Mouse (Mus musculus): ENCODE measurements at regions not wholly inside any gene's neighbourhood (a gene's known extent, or its start where the extent isn't known, plus 50 kb on each side); places are given as distances from the start of the nearest gene placed in this dataset.

DNA sequence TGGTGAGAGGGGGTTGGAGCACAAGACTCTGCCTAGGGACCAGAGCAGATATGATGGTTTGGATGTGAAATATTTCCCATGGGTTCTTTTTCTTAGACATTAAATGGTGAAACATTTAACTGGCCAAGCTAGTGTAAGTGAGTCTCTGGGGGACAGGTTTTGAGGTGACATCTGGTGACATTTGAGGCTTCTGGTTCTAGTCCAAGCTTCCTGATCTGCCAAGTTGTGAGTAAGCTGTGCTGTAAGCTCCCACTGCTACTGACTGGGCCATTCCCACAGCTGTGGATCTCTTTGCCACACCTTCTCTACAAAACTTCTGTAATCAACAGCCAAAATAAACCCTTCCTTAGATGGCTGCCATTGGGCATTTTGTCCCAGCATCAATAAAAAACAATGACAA is 264.4 kb downstream of the Cbln1 start:
- peaks cover 4% of the 10 kb centered on the region; the same call in 1 of the 2 replicates for H3K4me1 ChIP-seq (ENCODE audit: control insufficient read depth, insufficient read depth, low read length)
- DNase-seq (ENCODE audit: low spot score) (no peak), ATAC-seq (ENCODE audit: insufficient read depth, low FRiP score, low TSS enrichment) (no peak)
- H3K27me3 ChIP-seq (ENCODE audit: control insufficient read depth, insufficient read depth, low read length), result no peaks in the 10 kb centered on the region
- no peak overlapping the region for H3K4me3 ChIP-seq (ENCODE audit: low read depth, low read length)
- no peak overlapping the region for H3K4me2 ChIP-seq (ENCODE audit: low read depth)
- no peaks in the 10 kb centered on the region for H3K9me3 ChIP-seq (ENCODE audit: control insufficient read depth, low read length)
- no peak overlapping the region for H3K27ac ChIP-seq (ENCODE audit: low read depth, low read length)
- H3K9ac ChIP-seq (ENCODE audit: low read length), result no peak overlapping the region
- H3K36me3 ChIP-seq (ENCODE audit: control insufficient read depth, insufficient read depth, low read length), result no peaks in the 10 kb centered on the region

GRCm38 (mm10) chr8:87202639-87203160 is 269.7 kb downstream of the Cbln1 start:
- Histone ChIP-seq H3K27ac (ENCODE audit: low read depth, low read length) (no peak overlapping the region), H3K9me3 (ENCODE audit: control insufficient read depth, low read length) (no peaks in the 10 kb centered on the region), H3K4me3 (ENCODE audit: low read depth, low read length) (no peak overlapping the region), H3K4me1 (ENCODE audit: control insufficient read depth, insufficient read depth, low read length) (peaks cover 12% of the 10 kb centered on the region), H3K27me3 (ENCODE audit: control insufficient read depth, insufficient read depth, low read length) (no peaks in the 10 kb centered on the region), H3K9ac (ENCODE audit: low read length) (no peak overlapping the region), H3K36me3 (ENCODE audit: control insufficient read depth, insufficient read depth, low read length) (no peaks in the 10 kb centered on the region), H3K4me2 (ENCODE audit: low read depth) (no peak overlapping the region)
- 92% methylated on average over 7 of the region's 7 CpGs for WGBS
- DNase-seq (ENCODE audit: low spot score) (no peak), ATAC-seq (ENCODE audit: insufficient read depth, low FRiP score, low TSS enrichment) (no peak)

- peaks cover 12% of the 10 kb centered on the region for H3K4me1 ChIP-seq (ENCODE audit: control insufficient read depth, insufficient read depth, low read length)
- DNase-seq (ENCODE audit: low spot score) (peak; percentile 58), ATAC-seq (ENCODE audit: insufficient read depth, low FRiP score, low TSS enrichment) (no peak)
- H3K9me3 ChIP-seq (ENCODE audit: control insufficient read depth, low read length), result no peaks in the 10 kb centered on the region
- H3K9ac ChIP-seq (ENCODE audit: low read length), result no peak overlapping the region
- H3K4me2 ChIP-seq (ENCODE audit: low read depth), result peak overlapping the region; percentile 1; the same call in 1 of the 2 replicates
- 1% methylated on average over 8 of the region's 8 CpGs for WGBS
- H3K27me3 ChIP-seq (ENCODE audit: control insufficient read depth, insufficient read depth, low read length), result no peaks in the 10 kb centered on the region
- H3K36me3 ChIP-seq (ENCODE audit: control insufficient read depth, insufficient read depth, low read length), result no peaks in the 10 kb centered on the region
- H3K4me3 ChIP-seq (ENCODE audit: low read depth, low read length), result no peak overlapping the region
- no peak overlapping the region for H3K27ac ChIP-seq (ENCODE audit: low read depth, low read length)
Observed at GRCm38 (mm10) chr8:87199461-87200131, 272.8 kb downstream of the Cbln1 start.

- H3K27ac ChIP-seq (ENCODE audit: low read depth, low read length), result no peak overlapping the region
- ATAC-seq (ENCODE audit: insufficient read depth, low FRiP score, low TSS enrichment) (no peak), DNase-seq (ENCODE audit: low spot score) (no peak)
- no peaks in the 10 kb centered on the region for H3K9me3 ChIP-seq (ENCODE audit: control insufficient read depth, low read length)
- H3K36me3 ChIP-seq (ENCODE audit: control insufficient read depth, insufficient read depth, low read length), result no peaks in the 10 kb centered on the region
- H3K9ac ChIP-seq (ENCODE audit: low read length), result no peak overlapping the region
- H3K4me1 ChIP-seq (ENCODE audit: control insufficient read depth, insufficient read depth, low read length), result peaks cover 12% of the 10 kb centered on the region
- no peak overlapping the region for H3K4me3 ChIP-seq (ENCODE audit: low read depth, low read length)
- WGBS, result 48% methylated on average over 8 of the region's 8 CpGs
- H3K4me2 ChIP-seq (ENCODE audit: low read depth), result no peak overlapping the region
- H3K27me3 ChIP-seq (ENCODE audit: control insufficient read depth, insufficient read depth, low read length), result no peaks in the 10 kb centered on the region
Observed at GRCm38 (mm10) chr8:87197867-87198536, 274.4 kb downstream of the Cbln1 start.

GRCm38 (mm10) chr8:87197000-87197399 is 275.4 kb downstream of the Cbln1 start:
- H3K4me2 ChIP-seq (ENCODE audit: low read depth), result no peak overlapping the region
- no peak overlapping the region for H3K9ac ChIP-seq (ENCODE audit: low read length)
- no peaks in the 10 kb centered on the region for H3K27me3 ChIP-seq (ENCODE audit: control insufficient read depth, insufficient read depth, low read length)
- H3K9me3 ChIP-seq (ENCODE audit: control insufficient read depth, low read length), result no peaks in the 10 kb centered on the region
- no peak for DNase-seq (ENCODE audit: low spot score)
- peaks cover 12% of the 10 kb centered on the region for H3K4me1 ChIP-seq (ENCODE audit: control insufficient read depth, insufficient read depth, low read length)
- H3K27ac ChIP-seq (ENCODE audit: low read depth, low read length), result no peak overlapping the region
- 61% methylated on average over 5 of the region's 5 CpGs for WGBS
- no peaks in the 10 kb centered on the region for H3K36me3 ChIP-seq (ENCODE audit: control insufficient read depth, insufficient read depth, low read length)
- H3K4me3 ChIP-seq (ENCODE audit: low read depth, low read length), result no peak overlapping the region
- no peak for ATAC-seq (ENCODE audit: insufficient read depth, low FRiP score, low TSS enrichment)

- H3K9ac ChIP-seq (ENCODE audit: low read length), result no peak overlapping the region
- no peak overlapping the region for H3K4me3 ChIP-seq (ENCODE audit: low read depth, low read length)
- ATAC-seq (ENCODE audit: insufficient read depth, low FRiP score, low TSS enrichment) (no peak), DNase-seq (ENCODE audit: low spot score) (no peak)
- WGBS, result 25% methylated on average over 5 of the region's 5 CpGs
- no peak overlapping the region for H3K4me2 ChIP-seq (ENCODE audit: low read depth)
- H3K9me3 ChIP-seq (ENCODE audit: control insufficient read depth, low read length), result no peaks in the 10 kb centered on the region
- H3K36me3 ChIP-seq (ENCODE audit: control insufficient read depth, insufficient read depth, low read length), result no peaks in the 10 kb centered on the region
- peaks cover 12% of the 10 kb centered on the region for H3K4me1 ChIP-seq (ENCODE audit: control insufficient read depth, insufficient read depth, low read length)
- no peaks in the 10 kb centered on the region for H3K27me3 ChIP-seq (ENCODE audit: control insufficient read depth, insufficient read depth, low read length)
- H3K27ac ChIP-seq (ENCODE audit: low read depth, low read length), result no peak overlapping the region
Observed at GRCm38 (mm10) chr8:87196050-87196449, 276.4 kb downstream of the Cbln1 start.

DNA sequence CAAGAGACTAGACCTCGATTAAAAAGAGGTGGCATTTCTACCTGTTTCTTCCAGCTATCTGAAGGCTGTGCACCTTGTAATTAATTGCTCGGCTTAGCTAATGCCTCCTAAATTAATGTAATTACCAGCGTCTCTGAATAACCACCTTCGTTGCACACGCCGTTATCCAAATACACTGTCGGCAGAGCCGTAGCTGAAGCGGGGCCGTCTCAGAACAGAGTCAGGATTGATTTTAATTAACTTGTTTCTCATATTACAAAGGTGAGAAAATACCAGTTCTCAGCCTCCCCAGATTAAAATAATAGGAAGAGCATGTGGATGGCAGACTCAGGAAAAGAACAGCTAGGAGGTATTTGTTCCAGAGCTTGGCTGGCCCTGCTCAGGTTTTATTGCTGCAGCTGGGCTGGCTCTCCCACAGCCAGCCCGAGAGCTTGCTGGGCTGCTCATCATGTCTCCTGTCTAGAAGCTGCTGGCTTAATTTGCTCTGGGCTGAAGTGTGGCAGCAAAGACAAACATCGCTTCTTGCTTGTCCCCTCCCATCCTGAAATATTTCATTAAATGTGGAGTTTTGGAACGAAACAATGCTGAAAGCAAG is 282.5 kb downstream of the Cbln1 start:
- Histone ChIP-seq H3K4me3 (ENCODE audit: low read depth, low read length) (no peak overlapping the region), H3K9me3 (ENCODE audit: control insufficient read depth, low read length) (no peaks in the 10 kb centered on the region), H3K27ac (ENCODE audit: low read depth, low read length) (no peak overlapping the region), H3K4me2 (ENCODE audit: low read depth) (no peak overlapping the region), H3K4me1 (ENCODE audit: control insufficient read depth, insufficient read depth, low read length) (no peaks in the 10 kb centered on the region), H3K36me3 (ENCODE audit: control insufficient read depth, insufficient read depth, low read length) (no peaks in the 10 kb centered on the region), H3K9ac (ENCODE audit: low read length) (no peak overlapping the region), H3K27me3 (ENCODE audit: control insufficient read depth, insufficient read depth, low read length) (no peaks in the 10 kb centered on the region)
- 69% methylated on average over 13 of the region's 13 CpGs for WGBS
- DNase-seq (ENCODE audit: low spot score) (no peak), ATAC-seq (ENCODE audit: insufficient read depth, low FRiP score, low TSS enrichment) (no peak)

DNA sequence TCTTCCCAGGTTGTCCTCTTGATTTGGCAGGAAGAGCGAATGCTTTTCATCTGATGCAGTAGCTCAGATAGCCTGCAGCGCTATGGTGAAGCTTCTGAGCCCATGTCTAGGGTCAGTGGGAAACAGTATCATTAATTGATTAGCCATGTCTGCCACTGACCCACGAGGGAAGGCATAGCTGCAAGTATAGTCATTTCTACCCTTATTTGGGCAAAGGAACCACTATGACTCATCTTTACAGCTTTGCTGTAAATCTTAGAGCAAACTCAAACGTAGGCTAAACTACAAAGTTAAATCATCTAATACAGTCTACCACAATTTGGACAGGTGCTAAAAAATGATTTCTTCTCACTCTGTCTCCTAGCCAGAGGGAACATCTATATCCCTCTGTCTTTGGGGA is 289.5 kb downstream of the Cbln1 start:
- Histone ChIP-seq H3K36me3 (ENCODE audit: control insufficient read depth, insufficient read depth, low read length) (no peaks in the 10 kb centered on the region), H3K27ac (ENCODE audit: low read depth, low read length) (no peak overlapping the region), H3K9ac (ENCODE audit: low read length) (no peak overlapping the region), H3K4me2 (ENCODE audit: low read depth) (no peak overlapping the region), H3K4me3 (ENCODE audit: low read depth, low read length) (no peak overlapping the region), H3K27me3 (ENCODE audit: control insufficient read depth, insufficient read depth, low read length) (no peaks in the 10 kb centered on the region), H3K9me3 (ENCODE audit: control insufficient read depth, low read length) (no peaks in the 10 kb centered on the region), H3K4me1 (ENCODE audit: control insufficient read depth, insufficient read depth, low read length) (no peaks in the 10 kb centered on the region)
- DNase-seq (ENCODE audit: low spot score) (no peak), ATAC-seq (ENCODE audit: insufficient read depth, low FRiP score, low TSS enrichment) (no peak)
- 59% methylated on average over 4 of the region's 4 CpGs for WGBS

DNA sequence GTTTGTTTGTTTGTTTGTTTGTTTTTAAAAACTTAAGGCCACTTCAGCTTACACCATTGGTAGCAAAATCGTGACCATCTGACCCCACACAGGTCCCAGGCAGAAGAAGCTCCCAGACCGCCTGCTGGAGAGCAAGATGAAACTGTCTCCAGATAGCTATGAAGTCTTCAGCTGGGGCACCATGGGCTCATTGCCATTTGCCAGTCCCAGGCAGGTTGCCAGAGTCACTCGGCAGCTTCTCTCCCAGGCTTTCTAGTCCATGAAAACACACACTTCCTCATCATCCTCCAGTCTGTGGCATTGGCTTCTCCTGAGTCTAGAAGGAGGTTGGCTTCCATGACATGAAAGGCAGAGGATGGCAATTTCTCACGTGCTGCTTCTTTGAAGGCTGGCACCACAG is 293.5 kb upstream of the N4bp1 start:
- ATAC-seq (ENCODE audit: insufficient read depth, low FRiP score, low TSS enrichment) (no peak), DNase-seq (ENCODE audit: low spot score) (no peak)
- no peak overlapping the region for H3K4me2 ChIP-seq (ENCODE audit: low read depth)
- H3K27me3 ChIP-seq (ENCODE audit: control insufficient read depth, insufficient read depth, low read length), result no peaks in the 10 kb centered on the region
- no peaks in the 10 kb centered on the region for H3K9me3 ChIP-seq (ENCODE audit: control insufficient read depth, low read length)
- 88% methylated on average over 4 of the region's 4 CpGs for WGBS
- H3K4me3 ChIP-seq (ENCODE audit: low read depth, low read length), result no peak overlapping the region
- no peak overlapping the region for H3K9ac ChIP-seq (ENCODE audit: low read length)
- H3K27ac ChIP-seq (ENCODE audit: low read depth, low read length), result no peak overlapping the region
- no peaks in the 10 kb centered on the region for H3K36me3 ChIP-seq (ENCODE audit: control insufficient read depth, insufficient read depth, low read length)
- no peaks in the 10 kb centered on the region for H3K4me1 ChIP-seq (ENCODE audit: control insufficient read depth, insufficient read depth, low read length)
